Mouse (Mus musculus) C2C12 (cell line): ENCODE results near the gene Wfdc1.

ENCODE experiments used
- CTCF ChIP-seq: IDR thresholded peaks from one replicate; pipeline ENCODE4 v1.5.1; 2011; ENCODE audit not compliant: control insufficient read depth, insufficient read depth, insufficient read length
- MAX ChIP-seq: IDR thresholded peaks from one replicate; pipeline ENCODE4 v1.6.1; 2011; ENCODE audit warnings: mild to moderate bottlenecking, control low read depth

GRCm38 (mm10) chr8:119697163-119697562 lies 31.0 kb downstream of the Wfdc1 start:
- TF ChIP-seq MAX (no peak), CTCF (no peak)
